Mouse (Mus musculus) embryonic facial prominence, embryonic 12.5 days (tissue): ENCODE measurements at regions not wholly inside any gene's neighbourhood (a gene's known extent, or its start where the extent isn't known, plus 50 kb on each side); places are given as distances from the start of the nearest gene placed in this dataset. TPM values are rescaled to one million over a fixed set of nuclear protein-coding genes. Genes with fewer than 3 reads are reported as not detected.

Source experiments
- ATAC-seq: fragments of 200-750 bp; cut with Nextera tagmentation; 2 replicates; pipeline ENCODE4 v1.8.0; 2017; ENCODE audit not compliant: insufficient number of reproducible peaks, insufficient read depth, low FRiP score, low TSS enrichment
- H3K27ac ChIP-seq: fragments of 300-500 bp; sonication (generic); 2 replicates; pipeline ENCODE4 v1.5.1; 2016; ENCODE audit warnings: mild to moderate bottlenecking
- H3K27me3 ChIP-seq: fragments of 300-500 bp; sonication (generic); 2 replicates; pipeline ENCODE4 v1.6.1; 2016; ENCODE audit warnings: mild to moderate bottlenecking, moderate library complexity
- H3K36me3 ChIP-seq: fragments of 300-500 bp; sonication (generic); 2 replicates; pipeline ENCODE4 v1.6.1; 2016; ENCODE audit warnings: mild to moderate bottlenecking
- H3K4me1 ChIP-seq: fragments of 300-500 bp; sonication (generic); 2 replicates; pipeline ENCODE4 v1.6.1; 2016
- H3K4me2 ChIP-seq: fragments of 300-500 bp; sonication (generic); replicated peaks from 2 replicates; pipeline ENCODE4 v1.6.1; 2016; ENCODE audit warnings: mild to moderate bottlenecking, moderate library complexity
- H3K4me3 ChIP-seq: fragments of 300-500 bp; sonication (generic); 2 replicates; pipeline ENCODE4 v1.5.1; 2016; ENCODE audit warnings: mild to moderate bottlenecking
- H3K9ac ChIP-seq: fragments of 300-500 bp; sonication (generic); 2 replicates; pipeline ENCODE4 v1.6.1; 2016; ENCODE audit warnings: mild to moderate bottlenecking, moderate library complexity
- H3K9me3 ChIP-seq: fragments of 300-500 bp; sonication (generic); 2 replicates; pipeline ENCODE4 v1.6.1; 2016; ENCODE audit warnings: mild to moderate bottlenecking, moderate library complexity
- WGBS: fragments of 180-500 bp; shearing (Covaris S2); methylation state at CpG from one replicate; pipeline ENCODE4 v1.1.7; 2016; 5-methylcytosine and 5-hydroxymethylcytosine counted together
- microRNA-seq: library from miRNA; unstranded; fragments of <30 nt; microRNA quantifications from one replicate; pipeline ENCODE4, GENCODE M21; 2017

DNA sequence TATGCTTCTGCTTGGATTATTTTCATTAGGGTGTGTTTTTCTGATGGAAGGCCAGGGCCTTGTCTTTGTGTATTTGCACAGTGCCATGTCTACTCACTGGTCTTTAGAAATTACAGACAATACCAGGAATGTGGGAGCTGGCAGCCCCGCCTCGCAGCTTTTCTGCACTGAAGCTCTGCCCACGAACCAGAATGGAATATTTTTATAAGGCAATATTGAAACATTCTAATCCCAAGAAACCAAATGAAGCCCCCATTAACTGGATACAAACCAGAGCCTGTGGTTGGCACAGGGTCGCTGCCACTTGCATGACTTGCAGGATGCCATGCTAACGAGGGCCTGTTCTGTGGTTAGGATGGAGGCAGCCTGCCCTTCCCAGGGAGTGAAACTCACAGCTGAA is 54.3 kb upstream of the Gm10320 start:
- Histone ChIP-seq H3K36me3 (no peaks in the 10 kb centered on the region), H3K9ac (no peak overlapping the region), H3K4me2 (no peak overlapping the region), H3K9me3 (no peaks in the 10 kb centered on the region), H3K27ac (no peak overlapping the region), H3K4me1 (peaks cover 16% of the 10 kb centered on the region), H3K4me3 (no peak overlapping the region), H3K27me3 (no peaks in the 10 kb centered on the region)
- 58% methylated on average over 5 of the region's 5 CpGs for WGBS
- ATAC-seq, result no peak

DNA sequence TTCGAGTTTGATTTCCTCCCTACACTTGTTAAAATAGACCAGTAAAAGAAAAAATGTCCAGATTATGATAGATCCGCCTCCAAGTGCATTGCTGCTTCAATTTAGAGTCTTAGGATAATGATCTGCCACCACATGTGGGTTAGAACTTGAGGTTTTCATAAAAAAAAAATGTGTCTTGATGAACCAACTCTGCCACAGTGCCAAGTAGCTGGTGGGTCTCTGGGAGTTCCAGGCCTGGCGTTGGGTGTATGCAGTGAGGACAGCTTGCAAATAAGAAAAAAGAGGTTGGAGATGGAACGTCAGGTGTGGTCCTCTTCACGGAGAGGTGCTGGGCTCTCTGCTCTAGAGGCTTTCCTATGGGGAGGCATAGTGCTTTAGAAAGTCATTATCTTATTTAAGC is 53.6 kb upstream of the Gm10320 start:
- Histone ChIP-seq H3K27me3 (no peaks in the 10 kb centered on the region), H3K9me3 (no peaks in the 10 kb centered on the region), H3K4me2 (no peak overlapping the region), H3K4me1 (peaks cover 14% of the 10 kb centered on the region), H3K27ac (no peak overlapping the region), H3K36me3 (no peaks in the 10 kb centered on the region), H3K4me3 (no peak overlapping the region), H3K9ac (no peak overlapping the region)
- WGBS, result 62% methylated on average over 5 of the region's 5 CpGs
- no peak for ATAC-seq

DNA sequence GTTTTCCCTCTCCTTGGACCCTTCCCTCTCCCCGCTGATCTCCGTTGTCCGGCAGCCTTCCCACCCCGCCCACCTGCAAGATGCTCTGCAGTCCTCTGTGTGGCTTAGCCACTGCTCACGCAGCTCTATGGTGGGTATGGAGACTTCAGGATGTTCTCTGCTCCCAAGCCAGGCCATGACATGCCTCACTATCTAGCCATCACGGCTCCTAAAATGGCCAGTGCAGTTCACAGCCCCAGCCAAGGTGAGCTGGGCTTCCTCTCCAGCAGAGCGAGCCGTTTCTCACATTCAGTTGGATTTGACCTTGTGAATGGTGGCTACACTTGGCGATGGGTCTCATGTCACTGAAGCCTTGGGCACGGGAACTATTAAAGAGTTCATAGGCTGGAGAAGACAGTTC is 52.2 kb upstream of the Gm10320 start:
- no peak for ATAC-seq
- no peak overlapping the region for H3K9ac ChIP-seq
- no peak overlapping the region for H3K4me2 ChIP-seq
- 93% methylated on average over 10 of the region's 10 CpGs for WGBS
- H3K9me3 ChIP-seq, result no peaks in the 10 kb centered on the region
- H3K4me3 ChIP-seq, result no peak overlapping the region
- no peaks in the 10 kb centered on the region for H3K27me3 ChIP-seq
- no peak overlapping the region for H3K27ac ChIP-seq
- peaks cover 21% of the 10 kb centered on the region for H3K4me1 ChIP-seq
- H3K36me3 ChIP-seq, result no peaks in the 10 kb centered on the region

Small RNA genes lying in the stretch of these regions (microRNA-seq; reads per million reads assigned to microRNA genes)
- gene Gm22698, result not detected
